Mouse (Mus musculus): ENCODE measurements around the gene Pkp4. TPM values are rescaled to one million over a fixed set of nuclear protein-coding genes. Genes with fewer than 3 reads are reported as not detected.

Pkp4 gene
- polyA plus RNA-seq, 1 experiment = 203 TPM

- Histone ChIP-seq H3K27ac (ENCODE audit: insufficient read depth, low read length) (no peak overlapping the region), H3K4me3 (replicated peaks; ENCODE audit: insufficient read depth, low read depth, low read length) (no peak overlapping the region), H3K4me1 (ENCODE audit: control insufficient read depth, insufficient read depth, low read length) (peaks cover 6% of the 10 kb centered on the region), H3K27me3 (ENCODE audit: control insufficient read depth, insufficient read depth, low read length) (no peaks in the 10 kb centered on the region)
- WGBS = 73% methylated on average over 3 of the region's 3 CpGs
- no peak for DNase-seq
- TF ChIP-seq POLR2A (IDR thresholded peaks at IDR 0.05; ENCODE audit: borderline replicate concordance, insufficient read depth, low read length) (no peak), CTCF (IDR thresholded peaks at IDR 0.05; ENCODE audit: borderline replicate concordance, insufficient read depth, low read depth, low read length) (no peak)
Observed at GRCm38 (mm10) chr2:59253435-59253834, 92.8 kb downstream of the Pkp4 start.

GRCm38 (mm10) chr2:59258821-59259231 lies 98.2 kb downstream of the Pkp4 start:
- 0 out of 2 replicates have a peak overlapping the region, but pooled peaks have one; percentile 2 for H3K27ac ChIP-seq (ENCODE audit: insufficient read depth, low read length)

GRCm38 (mm10) chr2:59259346-59259745 lies 98.7 kb downstream of the Pkp4 start:
- H3K27ac ChIP-seq (ENCODE audit: insufficient read depth, low read length) = no peak overlapping the region
- DNase-seq = no peak
- H3K4me3 ChIP-seq (replicated peaks; ENCODE audit: insufficient read depth, low read depth, low read length) = no peak overlapping the region
- 80% methylated on average over 6 of the region's 6 CpGs for WGBS
- no peaks in the 10 kb centered on the region for H3K27me3 ChIP-seq (ENCODE audit: control insufficient read depth, insufficient read depth, low read length)
- peaks cover 7% of the 10 kb centered on the region for H3K4me1 ChIP-seq (ENCODE audit: control insufficient read depth, insufficient read depth, low read length)
- TF ChIP-seq CTCF (IDR thresholded peaks at IDR 0.05; ENCODE audit: borderline replicate concordance, insufficient read depth, low read depth, low read length) (no peak), POLR2A (IDR thresholded peaks at IDR 0.05; ENCODE audit: borderline replicate concordance, insufficient read depth, low read length) (no peak)

More at GRCm38 (mm10) chr2:59258821-59259231, 98.2 kb downstream of the Pkp4 start:
- no peak for TF ChIP-seq POLR2A (IDR thresholded peaks at IDR 0.05; ENCODE audit: borderline replicate concordance, insufficient read depth, low read length)
- TF ChIP-seq CTCF (IDR thresholded peaks at IDR 0.05; ENCODE audit: borderline replicate concordance, insufficient read depth, low read depth, low read length) = no peak
- Histone ChIP-seq H3K4me3 (replicated peaks; ENCODE audit: insufficient read depth, low read depth, low read length) (no peak overlapping the region), H3K27me3 (ENCODE audit: control insufficient read depth, insufficient read depth, low read length) (no peaks in the 10 kb centered on the region), H3K4me1 (ENCODE audit: control insufficient read depth, insufficient read depth, low read length) (peaks cover 7% of the 10 kb centered on the region)
- DNase-seq = no peak
- 41% methylated on average over 6 of the region's 6 CpGs for WGBS

- TF ChIP-seq CTCF (IDR thresholded peaks at IDR 0.05; ENCODE audit: borderline replicate concordance, insufficient read depth, low read depth, low read length) = no peak
- no peak for TF ChIP-seq POLR2A (IDR thresholded peaks at IDR 0.05; ENCODE audit: borderline replicate concordance, insufficient read depth, low read length)
- DNase-seq = no peak
- Histone ChIP-seq H3K27ac (ENCODE audit: insufficient read depth, low read length) (no peak overlapping the region), H3K27me3 (ENCODE audit: control insufficient read depth, insufficient read depth, low read length) (no peaks in the 10 kb centered on the region), H3K4me1 (ENCODE audit: control insufficient read depth, insufficient read depth, low read length) (peaks cover 7% of the 10 kb centered on the region), H3K4me3 (replicated peaks; ENCODE audit: insufficient read depth, low read depth, low read length) (no peak overlapping the region)
- WGBS = 73% methylated on average over 2 of the region's 2 CpGs
Observed at GRCm38 (mm10) chr2:59261203-59261602, 100.6 kb downstream of the Pkp4 start.

GRCm38 (mm10) chr2:59266428-59266827 lies 105.8 kb downstream of the Pkp4 start:
- H3K27ac ChIP-seq (ENCODE audit: insufficient read depth, low read length) = no peak overlapping the region
- H3K27me3 ChIP-seq (ENCODE audit: control insufficient read depth, insufficient read depth, low read length) = no peaks in the 10 kb centered on the region
- DNase-seq = no peak
- no peak for TF ChIP-seq CTCF (IDR thresholded peaks at IDR 0.05; ENCODE audit: borderline replicate concordance, insufficient read depth, low read depth, low read length)
- TF ChIP-seq POLR2A (IDR thresholded peaks at IDR 0.05; ENCODE audit: borderline replicate concordance, insufficient read depth, low read length) = no peak
- peaks cover 10% of the 10 kb centered on the region for H3K4me1 ChIP-seq (ENCODE audit: control insufficient read depth, insufficient read depth, low read length)
- 97% methylated on average over 14 of the region's 14 CpGs for WGBS
- no peak overlapping the region for H3K4me3 ChIP-seq (replicated peaks; ENCODE audit: insufficient read depth, low read depth, low read length)

GRCm38 (mm10) chr2:59271835-59272234 lies 111.2 kb downstream of the Pkp4 start:
- no peak for TF ChIP-seq CTCF (IDR thresholded peaks at IDR 0.05; ENCODE audit: borderline replicate concordance, insufficient read depth, low read depth, low read length)
- no peak for TF ChIP-seq POLR2A (IDR thresholded peaks at IDR 0.05; ENCODE audit: borderline replicate concordance, insufficient read depth, low read length)
- 35% methylated on average over 8 of the region's 8 CpGs for WGBS
- peaks cover 20% of the 10 kb centered on the region for H3K4me1 ChIP-seq (ENCODE audit: control insufficient read depth, insufficient read depth, low read length)
- H3K27ac ChIP-seq (ENCODE audit: insufficient read depth, low read length) = no peak overlapping the region
- H3K4me3 ChIP-seq (replicated peaks; ENCODE audit: insufficient read depth, low read depth, low read length) = no peak overlapping the region
- peak; percentile 36 to 54 for DNase-seq
- H3K27me3 ChIP-seq (ENCODE audit: control insufficient read depth, insufficient read depth, low read length) = no peaks in the 10 kb centered on the region

- H3K4me3 ChIP-seq (replicated peaks; ENCODE audit: insufficient read depth, low read depth, low read length) = no peak overlapping the region
- H3K4me1 ChIP-seq (ENCODE audit: control insufficient read depth, insufficient read depth, low read length) = peaks cover 22% of the 10 kb centered on the region
- H3K27ac ChIP-seq (ENCODE audit: insufficient read depth, low read length) = no peak overlapping the region
- no peaks in the 10 kb centered on the region for H3K27me3 ChIP-seq (ENCODE audit: control insufficient read depth, insufficient read depth, low read length)
- peak; percentile 35 to 56 for DNase-seq
- no peak for TF ChIP-seq CTCF (IDR thresholded peaks at IDR 0.05; ENCODE audit: borderline replicate concordance, insufficient read depth, low read depth, low read length)
- TF ChIP-seq POLR2A (IDR thresholded peaks at IDR 0.05; ENCODE audit: borderline replicate concordance, insufficient read depth, low read length) = no peak
- 23% methylated on average over 6 of the region's 6 CpGs for WGBS
Observed at GRCm38 (mm10) chr2:59272713-59273112, 112.1 kb downstream of the Pkp4 start.

- TF ChIP-seq POLR2A (IDR thresholded peaks at IDR 0.05; ENCODE audit: borderline replicate concordance, insufficient read depth, low read length) = no peak
- TF ChIP-seq CTCF (IDR thresholded peaks at IDR 0.05; ENCODE audit: borderline replicate concordance, insufficient read depth, low read depth, low read length) = no peak
- 95% methylated on average over 7 of the region's 7 CpGs for WGBS
- H3K4me3 ChIP-seq (replicated peaks; ENCODE audit: insufficient read depth, low read depth, low read length) = no peak overlapping the region
- peaks cover 8% of the 10 kb centered on the region for H3K4me1 ChIP-seq (ENCODE audit: control insufficient read depth, insufficient read depth, low read length)
- no peak for DNase-seq
- no peaks in the 10 kb centered on the region for H3K27me3 ChIP-seq (ENCODE audit: control insufficient read depth, insufficient read depth, low read length)
- H3K27ac ChIP-seq (ENCODE audit: insufficient read depth, low read length) = no peak overlapping the region
Observed at GRCm38 (mm10) chr2:59280914-59281562, 120.4 kb downstream of the Pkp4 start.
